Mouse (Mus musculus) mouse trophoblast stem cell (cell line): Measurements from ENCODE around the gene Atp2b2.

ENCODE experiments used
- in situ Hi-C, 2 experiments: fragments of 300-500 bp; cut with MseI, MboI; formaldehyde crosslinking; loops; 2 replicates in 1 of 2; 3 replicates in 1 of 2; pipeline ENCODE4 v1.15.1; 2025

Atp2b2 gene

GRCm38 (mm10) chr6:113858317-113858716, 184.1 kb downstream of the Atp2b2 start:
- in situ Hi-C loops = no loop called here

GRCm38 (mm10) chr6:113857310-113857873, 185.0 kb downstream of the Atp2b2 start:
- in situ Hi-C loops = no loop called here

- in situ Hi-C loops = no loop called here
Observed at GRCm38 (mm10) chr6:113856790-113857189, 185.6 kb downstream of the Atp2b2 start.

- in situ Hi-C loops = no loop called here
Observed at GRCm38 (mm10) chr6:113856095-113856646, 186.2 kb downstream of the Atp2b2 start.

- in situ Hi-C loops = no loop called here
Observed at GRCm38 (mm10) chr6:113855581-113855980, 186.8 kb downstream of the Atp2b2 start.

- in situ Hi-C loops = no loop called here
Observed at GRCm38 (mm10) chr6:113852318-113852717, 190.1 kb downstream of the Atp2b2 start.

- in situ Hi-C loops = no loop called here
Observed at GRCm38 (mm10) chr6:113849819-113850218, 192.6 kb downstream of the Atp2b2 start.

GRCm38 (mm10) chr6:113848655-113849054, 193.8 kb downstream of the Atp2b2 start:
- in situ Hi-C loops = no loop called here

- in situ Hi-C loops = no loop called here
Observed at GRCm38 (mm10) chr6:113847092-113847491, 195.3 kb downstream of the Atp2b2 start.

GRCm38 (mm10) chr6:113843248-113843647, 199.2 kb downstream of the Atp2b2 start:
- in situ Hi-C loops = no loop called here

- in situ Hi-C loops = no loop called here
Observed at GRCm38 (mm10) chr6:113838493-113838892, 203.9 kb downstream of the Atp2b2 start.

GRCm38 (mm10) chr6:113837740-113838139, 204.7 kb downstream of the Atp2b2 start:
- in situ Hi-C loops = no loop called here

GRCm38 (mm10) chr6:113836545-113836944, 205.9 kb downstream of the Atp2b2 start:
- in situ Hi-C loops = no loop called here

GRCm38 (mm10) chr6:113830463-113830862, 211.9 kb downstream of the Atp2b2 start:
- in situ Hi-C loops = no loop called here

- in situ Hi-C loops = no loop called here
Observed at GRCm38 (mm10) chr6:113827309-113827708, 215.1 kb downstream of the Atp2b2 start.

GRCm38 (mm10) chr6:113822417-113822816, 220.0 kb downstream of the Atp2b2 start:
- in situ Hi-C loops = no loop called here

GRCm38 (mm10) chr6:113816690-113817089, 225.7 kb downstream of the Atp2b2 start:
- in situ Hi-C loops = no loop called here

GRCm38 (mm10) chr6:113811462-113811861, 231.0 kb downstream of the Atp2b2 start:
- in situ Hi-C loops = no loop called here

GRCm38 (mm10) chr6:113810667-113811066, 231.7 kb downstream of the Atp2b2 start:
- in situ Hi-C loops = no loop called here

- in situ Hi-C loops = no loop called here
Observed at GRCm38 (mm10) chr6:113806241-113806640, 236.2 kb downstream of the Atp2b2 start.

- in situ Hi-C loops = no loop called here
Observed at GRCm38 (mm10) chr6:113801233-113801632, 241.2 kb downstream of the Atp2b2 start.

- in situ Hi-C loops = no loop called here
Observed at GRCm38 (mm10) chr6:113799915-113800314, 242.5 kb downstream of the Atp2b2 start.

GRCm38 (mm10) chr6:113799349-113799748, 243.1 kb downstream of the Atp2b2 start:
- in situ Hi-C loops = no loop called here

GRCm38 (mm10) chr6:113798921-113799320, 243.5 kb downstream of the Atp2b2 start:
- in situ Hi-C loops = no loop called here
